Comparison of ENCODE assay signal across 8 mouse cellular contexts in genomic region chr8:94010101-94010705, GRCm38 (mm10). TPM values are rescaled to one million over a fixed set of nuclear protein-coding genes. Genes with fewer than 3 reads are reported as not detected.
DNase-seq lines count a peak whose midpoint lies in the region; ATAC-seq and TF ChIP-seq lines count a peak whose summit lies in the region.

No protein-coding gene starts in this region.

- no peak for TF ChIP-seq CTCF in cerebellum, adult 2 months (IDR thresholded peaks at IDR 0.05; ENCODE audit: borderline replicate concordance, insufficient read depth, low read depth, low read length)
- no peak for TF ChIP-seq CTCF in thymus, adult 2 months (IDR thresholded peaks at IDR 0.05; ENCODE audit: borderline replicate concordance, control insufficient read depth, extremely low read depth, insufficient read depth, low read length, poor library complexity)
- TF ChIP-seq CTCF in intestine, postnatal 0 days (IDR thresholded peaks at IDR 0.05; ENCODE audit: low read depth): no peak

- WGBS in cerebellum, adult 2 months: 55% methylated on average over 2 of the region's 2 CpGs
- 88% methylated on average over 2 of the region's 2 CpGs for WGBS in thymus, adult 2 months
- 54% methylated on average over 2 of the region's 2 CpGs for WGBS in intestine, postnatal 0 days
- 38% methylated on average over 2 of the region's 2 CpGs for WGBS in stomach, embryonic 15.5 days

- peaks cover 12% of the 10 kb centered on the region for H3K4me1 ChIP-seq in cerebellum, adult 2 months (ENCODE audit: control insufficient read depth, insufficient read depth, low read length)
- H3K4me1 ChIP-seq in thymus, adult 2 months (replicated peaks; ENCODE audit: control insufficient read depth, insufficient read depth, low read length): peaks cover 20% of the 10 kb centered on the region
- H3K4me1 ChIP-seq in intestine, postnatal 0 days (replicated peaks; ENCODE audit: control insufficient read depth, insufficient read depth, low read length): peaks cover 11% of the 10 kb centered on the region; the same call in 1 of the 2 replicates
- H3K4me1 ChIP-seq in stomach, embryonic 15.5 days: peaks cover 24% of the 10 kb centered on the region

- H3K4me2 ChIP-seq in intestine, postnatal 0 days (replicated peaks; ENCODE audit: low read depth): peak overlapping the region; percentile 100
- H3K4me2 ChIP-seq in stomach, embryonic 15.5 days: peak overlapping the region; percentile 90; the same call in 1 of the 2 replicates

- H3K36me3 ChIP-seq in thymus, adult 2 months (ENCODE audit: control insufficient read depth, insufficient read depth, low read length): no peaks in the 10 kb centered on the region
- no peaks in the 10 kb centered on the region; the same call in none of the 2 replicates for H3K36me3 ChIP-seq in intestine, postnatal 0 days (ENCODE audit: control insufficient read depth, insufficient read depth)
- H3K36me3 ChIP-seq in stomach, embryonic 15.5 days: no peaks in the 10 kb centered on the region

- ATAC-seq in intestine, postnatal 0 days: no peak
- no peak for ATAC-seq in stomach, embryonic 15.5 days (ENCODE audit: insufficient read depth, low FRiP score, low read depth)

- H3K27ac ChIP-seq in cerebellum, adult 2 months (ENCODE audit: insufficient read depth, low read length): no peak overlapping the region
- no peak overlapping the region; the same call in 1 of the 2 replicates for H3K27ac ChIP-seq in thymus, adult 2 months (ENCODE audit: control insufficient read depth, insufficient read depth, low read length)
- no peak overlapping the region for H3K27ac ChIP-seq in intestine, postnatal 0 days (ENCODE audit: low read depth, low read length)
- H3K27ac ChIP-seq in stomach, embryonic 15.5 days: 0 out of 2 replicates have a peak overlapping the region, but pooled peaks have one; percentile 40

- peak; percentile 26 for DNase-seq in cerebellum, adult 9-10 months
- DNase-seq in cerebellum, adult 2 months: no peak
- DNase-seq in thymus, postnatal 0 days (ENCODE audit: low spot score): peak; percentile 11
- no peak for DNase-seq in thymus, adult 2 months
- no peak for DNase-seq in layer of hippocampus, adult 11-12 months (ENCODE audit: low spot score)
- no peak for DNase-seq in right cerebral cortex, postnatal 10 days (ENCODE audit: low spot score in 2 of 2)

- no peak overlapping the region for H3K4me3 ChIP-seq in cerebellum, adult 2 months (replicated peaks; ENCODE audit: insufficient read depth, low read depth, low read length)
- no peak overlapping the region for H3K4me3 ChIP-seq in thymus, adult 2 months (ENCODE audit: control insufficient read depth, insufficient read depth, low read length)
- no peak overlapping the region for H3K4me3 ChIP-seq in intestine, postnatal 0 days (ENCODE audit: low read depth, low read length)
- no peak overlapping the region for H3K4me3 ChIP-seq in stomach, embryonic 15.5 days (replicated peaks)

- TF ChIP-seq POLR2A in cerebellum, adult 2 months (IDR thresholded peaks at IDR 0.05; ENCODE audit: borderline replicate concordance, insufficient read depth, low read length): no peak
- TF ChIP-seq POLR2A in thymus, adult 2 months (IDR thresholded peaks at IDR 0.05; ENCODE audit: control insufficient read depth, extremely low read depth, insufficient read depth, low read length, poor library complexity): no peak

- H3K9ac ChIP-seq in intestine, postnatal 0 days (ENCODE audit: low read depth, low read length): no peak overlapping the region
- H3K9ac ChIP-seq in stomach, embryonic 15.5 days: no peak overlapping the region

- H3K9me3 ChIP-seq in intestine, postnatal 0 days (ENCODE audit: control insufficient read depth): no peaks in the 10 kb centered on the region
- no peaks in the 10 kb centered on the region for H3K9me3 ChIP-seq in stomach, embryonic 15.5 days

- H3K27me3 ChIP-seq in cerebellum, adult 2 months (ENCODE audit: control insufficient read depth, insufficient read depth, low read length): no peaks in the 10 kb centered on the region
- no peaks in the 10 kb centered on the region for H3K27me3 ChIP-seq in thymus, adult 2 months (ENCODE audit: control insufficient read depth, insufficient read depth, low read length)
- no peaks in the 10 kb centered on the region for H3K27me3 ChIP-seq in intestine, postnatal 0 days (replicated peaks; ENCODE audit: control insufficient read depth, insufficient read depth, low read length)
- H3K27me3 ChIP-seq in stomach, embryonic 15.5 days (replicated peaks): no peaks in the 10 kb centered on the region

RNA-seq across cellular contexts. Expression of gene Amfr, which starts 2.4 kb away (rescaled TPM):
- 139 and 144 TPM in 2 replicates for polyA plus RNA-seq in cerebellum, adult 2 months (2012; rRNA removed)
- polyA plus RNA-seq in thymus, postnatal 0 days (2015; fragmentation: Nextera tagmentation; extraction: Ambion mirVana): 39.7 and 49.6 TPM in 2 replicates
- 101 and 112 TPM in 2 replicates for polyA plus RNA-seq in thymus, adult 2 months (2012; rRNA removed)
- 61.8 and 65.0 TPM in 2 replicates for polyA plus RNA-seq in intestine, postnatal 0 days (2015; fragmentation: Nextera tagmentation; extraction: Ambion mirVana)
- 48.6 and 51.4 TPM in 2 replicates for polyA plus RNA-seq in stomach, embryonic 15.5 days (2015; fragmentation: Nextera tagmentation; extraction: Ambion mirVana)

RNA-seq across cellular contexts. Expression of gene Nudt21, which starts 26.6 kb away (rescaled TPM):
- 31.3 and 32.5 TPM in 2 replicates for polyA plus RNA-seq in cerebellum, adult 2 months (2012; rRNA removed)
- polyA plus RNA-seq in thymus, postnatal 0 days (2015; fragmentation: Nextera tagmentation; extraction: Ambion mirVana): 183 and 192 TPM in 2 replicates
- 67.4 and 98.3 TPM in 2 replicates for polyA plus RNA-seq in thymus, adult 2 months (2012; rRNA removed)
- polyA plus RNA-seq in intestine, postnatal 0 days (2015; fragmentation: Nextera tagmentation; extraction: Ambion mirVana): 58.3 and 60.3 TPM in 2 replicates
- 103 and 106 TPM in 2 replicates for polyA plus RNA-seq in stomach, embryonic 15.5 days (2015; fragmentation: Nextera tagmentation; extraction: Ambion mirVana)

RNA-seq across cellular contexts. Expression of gene Ogfod1, which starts 26.8 kb away (rescaled TPM):
- 44.2 and 46.0 TPM in 2 replicates for polyA plus RNA-seq in cerebellum, adult 2 months (2012; rRNA removed)
- polyA plus RNA-seq in thymus, postnatal 0 days (2015; fragmentation: Nextera tagmentation; extraction: Ambion mirVana): 8.2 and 10.2 TPM in 2 replicates
- 8.8 and 9.0 TPM in 2 replicates for polyA plus RNA-seq in thymus, adult 2 months (2012; rRNA removed)
- 5.2 and 5.5 TPM in 2 replicates for polyA plus RNA-seq in intestine, postnatal 0 days (2015; fragmentation: Nextera tagmentation; extraction: Ambion mirVana)
- 13.2 and 14.2 TPM in 2 replicates for polyA plus RNA-seq in stomach, embryonic 15.5 days (2015; fragmentation: Nextera tagmentation; extraction: Ambion mirVana)

Comparison
In these comparisons a context has a peak if more than half of its experiments do, and no peak if none do; other contexts are left out.
1. DNase-seq: peak in cerebellum, adult 9-10 months (single experiment) and thymus, postnatal 0 days (single experiment); none in cerebellum, adult 2 months (0 of 2), thymus, adult 2 months (single experiment), layer of hippocampus, adult 11-12 months (single experiment) and right cerebral cortex, postnatal 10 days (0 of 2).